8 mouse cellular contexts compared by ENCODE assay signal in genomic region chr7:116093466-116093850, GRCm38 (mm10). TPM values are rescaled to one million over a fixed set of nuclear protein-coding genes. Genes with fewer than 3 reads are reported as not detected.
DNase-seq lines count a peak whose midpoint lies in the region; ATAC-seq and TF ChIP-seq lines count a peak whose summit lies in the region.

No protein-coding gene starts in this region.

- DNase-seq in kidney, postnatal 0 days (ENCODE audit: low spot score) = peak; percentile 89
- no peak for DNase-seq in kidney, postnatal 14 days
- no peak for DNase-seq in layer of hippocampus, adult 8-10 months (ENCODE audit: low spot score in 2 of 2)
- DNase-seq in adrenal gland, adult (ENCODE audit: inconsistent age in 2 of 2, low spot score in 1 of 2) = no peak
- no peak for DNase-seq in adrenal gland, adult 18-20 months (ENCODE audit: low spot score in 2 of 2)

- WGBS in kidney, postnatal 0 days = 1% methylated on average over 19 of the region's 19 CpGs
- under 1% methylated on average over 19 of the region's 19 CpGs for WGBS in intestine, embryonic 15.5 days

- peak overlapping the region; percentile 72 for H3K4me3 ChIP-seq in kidney, postnatal 0 days (replicated peaks; ENCODE audit: low read depth, low read length)
- peak overlapping the region; percentile 71 for H3K4me3 ChIP-seq in cortical plate, adult 2 months (ENCODE audit: insufficient read depth, low read length)
- H3K4me3 ChIP-seq in intestine, embryonic 15.5 days (replicated peaks) = peak overlapping the region; percentile 63
- peak overlapping the region; percentile 66 for H3K4me3 ChIP-seq in myocyte

- no peaks in the 10 kb centered on the region for H3K27me3 ChIP-seq in kidney, postnatal 0 days (ENCODE audit: insufficient read depth, low read length)
- H3K27me3 ChIP-seq in intestine, embryonic 15.5 days (replicated peaks) = no peaks in the 10 kb centered on the region
- peaks cover 7% of the 10 kb centered on the region for H3K27me3 ChIP-seq in myocyte (ENCODE audit: control insufficient read depth, insufficient read depth, insufficient read length)

- no peak for TF ChIP-seq POLR2A in cortical plate, adult 2 months (IDR thresholded peaks at IDR 0.05; ENCODE audit: extremely low read depth, insufficient read depth, low read length)
- TF ChIP-seq POLR2A in myocyte (IDR thresholded peaks at IDR 0.05; ENCODE audit: insufficient read length, low read depth) = no peak

- TF ChIP-seq CTCF in kidney, postnatal 0 days (IDR thresholded peaks at IDR 0.05; ENCODE audit: low read depth) = peak; percentile 45
- TF ChIP-seq CTCF in cortical plate, adult 2 months (IDR thresholded peaks at IDR 0.05; ENCODE audit: extremely low read depth, insufficient read depth, low read length) = 0 out of 2 replicates have a peak, but pooled peaks have one; percentile 9

- H3K9me3 ChIP-seq in kidney, postnatal 0 days (replicated peaks; ENCODE audit: low read length) = no peaks in the 10 kb centered on the region
- H3K9me3 ChIP-seq in intestine, embryonic 15.5 days = no peaks in the 10 kb centered on the region

- peak overlapping the region; percentile 81 for H3K4me2 ChIP-seq in kidney, postnatal 0 days (ENCODE audit: low read length)
- peak overlapping the region; percentile 72 for H3K4me2 ChIP-seq in intestine, embryonic 15.5 days (replicated peaks)
- H3K4me2 ChIP-seq in myocyte (ENCODE audit: low read depth) = peak overlapping the region; percentile 81

- ATAC-seq in kidney, postnatal 0 days (replicated peaks; ENCODE audit: low FRiP score, low read depth) = peak; percentile 76
- peak; percentile 89 for ATAC-seq in intestine, embryonic 15.5 days

- peak overlapping the region; percentile 94 for H3K27ac ChIP-seq in kidney, postnatal 0 days
- H3K27ac ChIP-seq in cortical plate, adult 2 months (ENCODE audit: insufficient read depth, low read length) = peak overlapping the region; percentile 71
- peak overlapping the region; percentile 91 for H3K27ac ChIP-seq in intestine, embryonic 15.5 days

- peaks cover 47% of the 10 kb centered on the region for H3K79me2 ChIP-seq in myocyte (ENCODE audit: control insufficient read depth, insufficient read depth)

- peak overlapping the region; percentile 91 for H3ac ChIP-seq in myocyte (ENCODE audit: control insufficient read depth, insufficient read length)

- H3K36me3 ChIP-seq in kidney, postnatal 0 days (ENCODE audit: insufficient read depth, low read length) = no peaks in the 10 kb centered on the region
- H3K36me3 ChIP-seq in intestine, embryonic 15.5 days = no peaks in the 10 kb centered on the region
- H3K36me3 ChIP-seq in myocyte (ENCODE audit: control insufficient read depth, insufficient read depth) = no peaks in the 10 kb centered on the region

- H3K4me1 ChIP-seq in kidney, postnatal 0 days (replicated peaks; ENCODE audit: insufficient read depth, low read length) = 0 out of 2 replicates have a peak, but pooled peaks cover 3% of the 10 kb centered on the region
- peaks cover 5% of the 10 kb centered on the region for H3K4me1 ChIP-seq in cortical plate, adult 2 months (ENCODE audit: control insufficient read depth, insufficient read depth, low read length)
- H3K4me1 ChIP-seq in intestine, embryonic 15.5 days (replicated peaks) = 0 out of 2 replicates have a peak, but pooled peaks cover 4% of the 10 kb centered on the region

- peak overlapping the region; percentile 89 for H3K9ac ChIP-seq in kidney, postnatal 0 days (ENCODE audit: low read depth, low read length)
- H3K9ac ChIP-seq in intestine, embryonic 15.5 days = peak overlapping the region; percentile 75

TF ChIP-seq in myocyte, 11 proteins besides CTCF, POLR2A, EP300 and RAD21:
- no peak for TF ChIP-seq USF1 (IDR thresholded peaks at IDR 0.05; ENCODE audit: low read depth)
- no peak for TF ChIP-seq POLR2AphosphoS2 (IDR thresholded peaks at IDR 0.05; ENCODE audit: insufficient read length, low read depth)
- no peak for TF ChIP-seq MYOD1 (IDR thresholded peaks at IDR 0.05; ENCODE audit: control insufficient read depth in 1 of 3, insufficient read length in 2 of 3, low read depth in 2 of 3)
- TF ChIP-seq CEBPB (IDR thresholded peaks at IDR 0.05; ENCODE audit: insufficient read depth, poor library complexity, severe bottlenecking) = no peak
- TF ChIP-seq MYOG (IDR thresholded peaks at IDR 0.05; ENCODE audit: control insufficient read depth in 1 of 3, insufficient read depth in 1 of 3, insufficient read length in 2 of 3, low read depth in 2 of 3) = no peak
- TF ChIP-seq MAX (IDR thresholded peaks at IDR 0.05; ENCODE audit: low read depth) = no peak
- no peak for TF ChIP-seq TCF3 (IDR thresholded peaks at IDR 0.05; ENCODE audit: insufficient read length, low read depth)
- TF ChIP-seq REST (IDR thresholded peaks at IDR 0.05; ENCODE audit: insufficient read depth, insufficient read length) = no peak
- no peak for TF ChIP-seq E2F4 (IDR thresholded peaks at IDR 0.05; ENCODE audit: insufficient read depth)
- no peak for TF ChIP-seq TCF12 (IDR thresholded peaks at IDR 0.05; ENCODE audit: insufficient read depth, poor library complexity, severe bottlenecking)
- no peak for TF ChIP-seq SRF (IDR thresholded peaks at IDR 0.05; ENCODE audit: control insufficient read depth, insufficient read length, low read depth)

RNA-seq across cellular contexts. Expression of gene Gm4353, which starts 9.0 kb away (rescaled TPM):
- polyA plus RNA-seq in kidney, postnatal 0 days (2015; fragmentation: Nextera tagmentation; extraction: Ambion mirVana) = 0.61 and 0.86 TPM in 2 replicates
- 1.1 and 1.2 TPM in 2 replicates for polyA plus RNA-seq in cortical plate, adult 2 months (2012; rRNA removed)
- polyA plus RNA-seq in intestine, embryonic 15.5 days (2015; fragmentation: Nextera tagmentation; extraction: Ambion mirVana) = 0.44 and 0.62 TPM in 2 replicates
- 9.3 TPM for polyA plus RNA-seq in myocyte (2012; fragmentation: generic; extraction: Trizol)
- 1 to 10 TPM in 3 of 4 experiments, under 1 TPM in 1; 0.75 to 4.3 (median 3.2) TPM for total RNA-seq in layer of hippocampus, adult 8-10 months (2022)
- 1 to 10 TPM; 3.9 to 4.9 TPM for total RNA-seq in adrenal gland, adult 18-20 months (2021)

RNA-seq across cellular contexts. Expression of gene 1110004F10Rik, which starts 54.3 kb away (rescaled TPM):
- polyA plus RNA-seq in kidney, postnatal 0 days (2015; fragmentation: Nextera tagmentation; extraction: Ambion mirVana) = 251 and 271 TPM in 2 replicates
- 122 and 126 TPM in 2 replicates for polyA plus RNA-seq in cortical plate, adult 2 months (2012; rRNA removed)
- polyA plus RNA-seq in intestine, embryonic 15.5 days (2015; fragmentation: Nextera tagmentation; extraction: Ambion mirVana) = 207 and 217 TPM in 2 replicates
- 69.7 TPM for polyA plus RNA-seq in myocyte (2012; fragmentation: generic; extraction: Trizol)
- 100 to 1,000 TPM in 3 of 4 experiments, 10 to 100 TPM in 1; 85.8 to 111 (median 104) TPM for total RNA-seq in layer of hippocampus, adult 8-10 months (2022)
- total RNA-seq in adrenal gland, adult 18-20 months (2021) = 100 to 1,000 TPM in 1 of 2 experiments, 10 to 100 TPM in 1; 97.8 to 105 TPM

RNA-seq across cellular contexts. Expression of gene Sox6, which starts 54.9 kb away (rescaled TPM):
- polyA plus RNA-seq in kidney, postnatal 0 days (2015; fragmentation: Nextera tagmentation; extraction: Ambion mirVana) = 24.3 and 29.3 TPM in 2 replicates
- polyA plus RNA-seq in cortical plate, adult 2 months (2012; rRNA removed) = 9.4 and 9.8 TPM in 2 replicates
- polyA plus RNA-seq in intestine, embryonic 15.5 days (2015; fragmentation: Nextera tagmentation; extraction: Ambion mirVana) = 36.1 and 40.1 TPM in 2 replicates
- polyA plus RNA-seq in myocyte (2012; fragmentation: generic; extraction: Trizol) = 0.11 TPM
- 10 to 100 TPM; 22.1 to 37.2 (median 29.9) TPM for total RNA-seq in layer of hippocampus, adult 8-10 months (2022)
- total RNA-seq in adrenal gland, adult 18-20 months (2021) = 10 to 100 TPM; 11.1 to 23.8 TPM
